Mouse (Mus musculus) limb, embryonic 12.5 days (tissue): ENCODE data around the gene Atcay. TPM values are rescaled to one million over a fixed set of nuclear protein-coding genes. Genes with fewer than 3 reads are reported as not detected.
"Not testable (repeated sequence)": the region's sequence is repeated elsewhere in the genome, so short reads cannot be mapped to it uniquely, and the experiment has no call there.

ENCODE experiments used
- ATAC-seq: fragments of 200-750 bp; cut with Nextera tagmentation; 2 replicates; pipeline ENCODE4 v1.8.0; 2017; ENCODE audit warnings: low read depth, moderate TSS enrichment; ENCODE audit not compliant: insufficient number of reproducible peaks, insufficient read depth, low FRiP score, low TSS enrichment
- H3K27ac ChIP-seq: fragments of 300-500 bp; sonication (generic); 2 replicates; pipeline ENCODE4 v1.5.1; 2016; ENCODE audit warnings: mild to moderate bottlenecking, moderate library complexity
- H3K27me3 ChIP-seq: fragments of 300-500 bp; sonication (generic); 2 replicates; pipeline ENCODE4 v1.6.1; 2016; ENCODE audit warnings: mild to moderate bottlenecking, moderate library complexity
- H3K36me3 ChIP-seq: fragments of 300-500 bp; sonication (generic); 2 replicates; pipeline ENCODE4 v1.6.1; 2016; ENCODE audit warnings: mild to moderate bottlenecking, moderate library complexity
- H3K4me1 ChIP-seq: fragments of 300-500 bp; sonication (generic); replicated peaks from 2 replicates; pipeline ENCODE4 v1.6.1; 2016
- H3K4me2 ChIP-seq: fragments of 300-500 bp; sonication (generic); 2 replicates; pipeline ENCODE4 v1.6.1; 2016; ENCODE audit warnings: mild to moderate bottlenecking, moderate library complexity
- H3K4me3 ChIP-seq: fragments of 300-500 bp; sonication (generic); replicated peaks from 2 replicates; pipeline ENCODE4 v1.5.1; 2016; ENCODE audit warnings: mild to moderate bottlenecking
- H3K9ac ChIP-seq: fragments of 300-500 bp; sonication (generic); replicated peaks from 2 replicates; pipeline ENCODE4 v1.6.1; 2016; ENCODE audit warnings: mild to moderate bottlenecking, moderate library complexity
- H3K9me3 ChIP-seq: fragments of 300-500 bp; sonication (generic); 2 replicates; pipeline ENCODE4 v1.6.1; 2016; ENCODE audit warnings: mild to moderate bottlenecking, moderate library complexity
- WGBS: fragments of 180-500 bp; shearing (Covaris S2); methylation state at CpG from one replicate; pipeline ENCODE4 v1.1.7; 2016; 5-methylcytosine and 5-hydroxymethylcytosine counted together
- polyA plus RNA-seq: library from polyadenylated mRNA; unstranded; fragments of >200 nt; fragmentation: Nextera tagmentation; extraction: Ambion mirVana; gene quantifications from 2 replicates; pipeline ENCODE4 v1.2.1, GENCODE M21; 2016

The Atcay gene
- polyA plus RNA-seq, 1 experiment from 2014 or later: 0.43 TPM

DNA sequence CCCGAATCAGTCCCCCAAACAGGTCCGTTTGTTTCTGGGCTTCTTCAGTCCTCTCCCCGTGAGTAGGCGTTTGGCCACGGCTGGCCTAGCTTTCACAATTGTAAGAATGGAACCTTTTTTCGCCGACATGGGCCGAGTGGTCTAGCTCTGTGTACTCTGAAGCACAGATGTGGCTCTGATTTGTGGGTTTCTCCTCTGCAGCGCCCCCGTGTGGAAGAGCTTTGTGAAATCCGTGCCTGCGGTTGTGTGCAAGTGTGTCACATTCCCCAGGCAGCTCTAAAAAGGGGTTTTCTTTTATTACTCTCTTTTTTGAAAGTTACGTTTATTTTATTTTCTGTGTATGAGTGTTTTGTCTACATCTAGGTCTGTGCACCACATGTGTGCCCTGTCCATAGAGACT, 10.2 kb upstream of the Atcay start:
- Histone ChIP-seq H3K9me3 (no peaks in the 10 kb centered on the region), H3K27ac (no peak overlapping the region), H3K4me2 (no peak overlapping the region), H3K36me3 (no peaks in the 10 kb centered on the region), H3K4me1 (peaks cover 21% of the 10 kb centered on the region; the same call in 1 of the 2 replicates), H3K27me3 (peaks cover 81% of the 10 kb centered on the region), H3K9ac (no peak overlapping the region), H3K4me3 (no peak overlapping the region)
- WGBS: 23% methylated on average over 13 of the region's 13 CpGs
- no peak for ATAC-seq

DNA sequence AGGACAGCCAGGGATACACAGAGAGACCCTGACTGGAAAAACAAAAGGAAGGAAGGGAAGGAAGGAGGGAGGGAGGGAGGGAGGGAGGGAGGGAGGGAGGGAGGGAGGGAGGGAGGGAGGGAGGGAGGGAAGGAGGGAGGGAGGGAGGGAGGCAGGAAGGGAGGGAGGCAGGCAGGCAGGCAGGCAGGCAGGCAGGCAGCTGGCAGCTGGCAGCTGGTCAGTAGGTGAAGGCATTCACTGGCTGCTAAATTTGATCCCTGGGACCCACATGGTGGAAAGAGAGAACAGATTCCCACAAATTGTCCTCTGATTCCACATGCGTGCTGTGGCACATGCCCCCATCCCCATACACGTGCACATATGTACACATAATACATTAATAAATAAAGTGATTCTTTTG, 8.0 kb upstream of the Atcay start:
- no peak overlapping the region for H3K4me3 ChIP-seq
- H3K36me3 ChIP-seq: no peaks in the 10 kb centered on the region
- no peak for ATAC-seq
- H3K4me1 ChIP-seq: peaks cover 15% of the 10 kb centered on the region
- H3K4me2 ChIP-seq: no peak overlapping the region
- 81% methylated on average over 2 of the region's 2 CpGs for WGBS
- no peak overlapping the region for H3K27ac ChIP-seq
- H3K9ac ChIP-seq: no peak overlapping the region
- peaks cover 69% of the 10 kb centered on the region for H3K27me3 ChIP-seq
- no peaks in the 10 kb centered on the region for H3K9me3 ChIP-seq

- Histone ChIP-seq H3K9me3 (no peaks in the 10 kb centered on the region), H3K4me3 (no peak overlapping the region), H3K4me2 (no peak overlapping the region), H3K9ac (no peak overlapping the region), H3K36me3 (no peaks in the 10 kb centered on the region), H3K4me1 (peaks cover 19% of the 10 kb centered on the region), H3K27ac (no peak overlapping the region), H3K27me3 (peaks cover 62% of the 10 kb centered on the region)
- WGBS: 80% methylated on average over 12 of the region's 12 CpGs
- ATAC-seq: no peak
Measured at GRCm38 (mm10) chr10:81236471-81237268, 6.0 kb upstream of the Atcay start.

- H3K9me3 ChIP-seq: no peaks in the 10 kb centered on the region
- no peak for ATAC-seq
- H3K4me3 ChIP-seq: peak overlapping the region; percentile 77; the same call in 1 of the 2 replicates
- peaks cover 62% of the 10 kb centered on the region for H3K27me3 ChIP-seq
- peak overlapping the region; percentile 75; the same call in 1 of the 2 replicates for H3K4me2 ChIP-seq
- H3K36me3 ChIP-seq: no peaks in the 10 kb centered on the region
- H3K9ac ChIP-seq: no peak overlapping the region
- peaks cover 16% of the 10 kb centered on the region for H3K4me1 ChIP-seq
- 85% methylated on average over 6 of the region's 6 CpGs for WGBS
- no peak overlapping the region for H3K27ac ChIP-seq
Measured at GRCm38 (mm10) chr10:81234206-81234605, 3.6 kb upstream of the Atcay start.

GRCm38 (mm10) chr10:81233226-81233585, 2.6 kb upstream of the Atcay start:
- ATAC-seq: 0 out of 2 replicates have a peak, but pooled peaks have one; percentile 35
- H3K27ac ChIP-seq: 0 out of 2 replicates have a peak overlapping the region, but pooled peaks have one; percentile 12
- peak overlapping the region; percentile 75 for H3K4me2 ChIP-seq
- H3K4me3 ChIP-seq: peak overlapping the region; percentile 77
- 2% methylated on average over 27 of the region's 28 CpGs for WGBS
- peak overlapping the region; percentile 75 for H3K9ac ChIP-seq
- H3K9me3 ChIP-seq: no peaks in the 10 kb centered on the region
- no peaks in the 10 kb centered on the region for H3K36me3 ChIP-seq
- H3K4me1 ChIP-seq: peaks cover 14% of the 10 kb centered on the region
- H3K27me3 ChIP-seq: peaks cover 64% of the 10 kb centered on the region

DNA sequence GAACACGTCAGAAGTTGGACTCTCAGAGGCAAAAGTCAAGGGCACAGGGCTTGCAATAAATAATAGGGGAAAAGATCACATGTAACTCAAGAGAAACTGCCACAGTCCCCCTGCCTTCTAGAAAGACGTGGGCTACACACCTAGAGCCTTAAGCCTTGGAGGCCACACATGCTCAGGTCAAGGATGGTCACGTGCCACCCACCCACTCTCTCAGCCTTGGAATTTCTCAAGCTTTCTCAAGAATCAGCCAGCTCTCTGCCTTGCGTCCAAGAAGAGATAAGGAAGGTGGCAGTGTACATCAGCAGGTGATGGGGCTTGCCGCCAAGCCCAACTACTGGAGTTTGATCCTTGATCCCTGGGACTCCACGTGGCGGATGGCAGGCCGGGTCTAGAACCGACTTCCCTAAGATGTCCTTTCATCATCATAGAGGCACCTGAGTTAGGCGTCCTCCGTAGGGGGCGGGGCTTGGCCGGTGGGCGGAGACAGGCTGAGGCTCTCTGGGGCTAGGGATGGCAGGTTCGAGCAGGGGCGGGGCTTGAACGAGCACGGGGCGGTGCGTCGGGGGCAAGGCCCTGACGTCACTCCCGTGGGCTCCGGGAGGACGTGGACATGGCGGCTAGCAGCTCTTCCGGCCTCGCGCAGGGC, 2.1 kb upstream of the Atcay start, which contains the start of gene Zfr2:
Zfr2 (plus strand) TSS at position 576 of the 646 bp plus-strand sequence.
- H3K36me3 ChIP-seq: no peaks in the 10 kb centered on the region
- H3K9ac ChIP-seq: peak within 1 kb of the TSS; percentile 75
- H3K27ac ChIP-seq: 0 out of 2 replicates have a peak within 1 kb of the TSS, but pooled peaks have one; percentile 12
- peaks cover 14% of the 10 kb centered on the region for H3K4me1 ChIP-seq
- ATAC-seq: peak; percentile 38
- H3K4me2 ChIP-seq: peak within 1 kb of the TSS; percentile 75
- H3K9me3 ChIP-seq: no peaks in the 10 kb centered on the region
- H3K27me3 ChIP-seq: peaks cover 63% of the 10 kb centered on the region
- WGBS: 7% methylated on average over 29 of the region's 29 CpGs
- peak within 1 kb of the TSS; percentile 77 for H3K4me3 ChIP-seq

DNA sequence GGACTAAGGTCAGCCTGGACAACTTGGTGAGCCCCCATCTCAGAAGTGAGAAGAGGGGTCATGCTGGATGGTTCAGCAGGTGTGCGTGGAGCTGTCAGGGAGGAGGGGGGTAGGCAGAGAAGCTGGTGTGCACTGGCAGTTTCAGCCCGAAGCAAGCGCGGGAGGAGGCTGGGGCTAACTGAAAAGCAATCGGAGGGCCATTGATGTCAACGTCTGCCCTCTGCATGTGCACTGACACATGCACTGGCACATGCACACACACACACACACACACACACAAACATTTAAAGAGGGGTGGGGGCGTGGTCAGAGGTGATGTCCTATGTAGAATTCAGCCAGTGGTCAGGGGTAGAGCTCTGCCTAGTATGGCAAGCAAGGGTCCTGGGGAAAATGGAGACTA, 803 bp upstream of the Atcay start:
- Histone ChIP-seq H3K27me3 (peaks cover 52% of the 10 kb centered on the region), H3K9ac (no peak overlapping the region), H3K36me3 (no peaks in the 10 kb centered on the region), H3K4me3 (no peak overlapping the region), H3K9me3 (no peaks in the 10 kb centered on the region), H3K27ac (no peak overlapping the region), H3K4me2 (no peak overlapping the region), H3K4me1 (peaks cover 14% of the 10 kb centered on the region)
- no peak for ATAC-seq
- 55% methylated on average over 7 of the region's 7 CpGs for WGBS

- Histone ChIP-seq H3K4me2 (peak overlapping the region; percentile 33), H3K27ac (no peak overlapping the region), H3K4me3 (peak overlapping the region; percentile 21; the same call in 1 of the 2 replicates), H3K9ac (no peak overlapping the region), H3K36me3 (no peaks in the 10 kb centered on the region), H3K4me1 (peaks cover 14% of the 10 kb centered on the region), H3K9me3 (no peaks in the 10 kb centered on the region), H3K27me3 (peaks cover 52% of the 10 kb centered on the region)
- no peak for ATAC-seq
- 12% methylated on average over 20 of the region's 20 CpGs for WGBS
Measured at GRCm38 (mm10) chr10:81229735-81230437, 747 bp downstream of the Atcay start.

DNA sequence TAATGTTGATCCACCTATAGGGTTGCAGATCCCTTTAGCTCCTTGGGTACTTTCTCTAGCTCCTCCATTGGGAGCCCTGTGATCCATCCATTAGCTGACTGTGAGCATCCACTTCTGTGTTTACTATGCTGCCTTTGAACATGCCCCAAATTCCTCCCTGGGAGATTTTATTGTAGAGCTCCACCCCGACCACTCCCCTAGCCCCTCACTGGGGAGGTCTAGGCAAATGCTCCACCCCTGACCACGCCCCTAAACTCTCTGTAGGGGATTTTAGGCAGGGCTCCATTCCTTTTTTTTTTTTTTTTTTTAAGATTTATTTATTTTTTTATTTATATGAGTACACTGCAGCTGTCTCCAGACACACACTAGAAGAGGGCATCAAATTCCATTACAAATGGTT, 6.9 kb downstream of the Atcay start:
- not testable (repeated sequence) for H3K9ac ChIP-seq, H3K4me2 ChIP-seq, H3K4me1 ChIP-seq, H3K27ac ChIP-seq, H3K36me3 ChIP-seq, ATAC-seq, H3K4me3 ChIP-seq, H3K9me3 ChIP-seq
- peaks cover 13% of the 10 kb centered on the region for H3K27me3 ChIP-seq
- 49% methylated on average over 2 of the region's 2 CpGs for WGBS

GRCm38 (mm10) chr10:81221402-81222015, 9.1 kb downstream of the Atcay start:
- 92% methylated on average over 5 of the region's 5 CpGs for WGBS
- no peak overlapping the region for H3K9ac ChIP-seq
- H3K9me3 ChIP-seq: no peaks in the 10 kb centered on the region
- no peak for ATAC-seq
- H3K27ac ChIP-seq: no peak overlapping the region
- peaks cover 13% of the 10 kb centered on the region for H3K27me3 ChIP-seq
- H3K4me3 ChIP-seq: no peak overlapping the region
- H3K4me1 ChIP-seq: no peaks in the 10 kb centered on the region
- no peaks in the 10 kb centered on the region for H3K36me3 ChIP-seq
- H3K4me2 ChIP-seq: no peak overlapping the region

- Histone ChIP-seq H3K9ac (no peak overlapping the region), H3K4me3 (no peak overlapping the region), H3K4me2 (no peak overlapping the region), H3K27me3 (peaks cover 13% of the 10 kb centered on the region), H3K27ac (no peak overlapping the region), H3K36me3 (no peaks in the 10 kb centered on the region), H3K9me3 (no peaks in the 10 kb centered on the region), H3K4me1 (no peaks in the 10 kb centered on the region)
- no peak; the same call in 1 of the 2 replicates for ATAC-seq
- 36% methylated on average over 7 of the region's 7 CpGs for WGBS
Measured at GRCm38 (mm10) chr10:81217964-81218363, 12.7 kb downstream of the Atcay start.
